Mouse (Mus musculus) cerebellum, adult 8-10 months (tissue): ENCODE data around the gene Dnajc1.
A peak's percentile ranks its signal among the peaks of the same experiment; 100 is the strongest.

ENCODE experiments used
- DNase-seq: peaks from one replicate; pipeline ENCODE4 v3.0.0; 2022

Dnajc1 gene

GRCm38 (mm10) chr2:18392331-18393021, at the start of gene Dnajc1:
TSS of gene Dnajc1 (minus strand) at chr2:18392830.
- peak; percentile 79 for DNase-seq

- DNase-seq, result no peak
These were observed 49.2 kb upstream of the Dnajc1 start for GRCm38 (mm10) chr2:18441871-18442270.

- DNase-seq, result no peak
These were observed 22.6 kb upstream of the Dnajc1 start for GRCm38 (mm10) chr2:18415242-18415641.

GRCm38 (mm10) chr2:18403679-18404078, 11.0 kb upstream of the Dnajc1 start:
- DNase-seq, result no peak

- DNase-seq, result no peak
These were observed 9.1 kb upstream of the Dnajc1 start for GRCm38 (mm10) chr2:18401771-18402170.

- DNase-seq, result no peak
These were observed 441 bp upstream of the Dnajc1 start for GRCm38 (mm10) chr2:18393022-18393519.

GRCm38 (mm10) chr2:18391861-18392260, 769 bp downstream of the Dnajc1 start:
- no peak for DNase-seq

GRCm38 (mm10) chr2:18389631-18390030, 3.0 kb downstream of the Dnajc1 start:
- DNase-seq, result no peak

GRCm38 (mm10) chr2:18381662-18382061, 11.0 kb downstream of the Dnajc1 start:
- no peak for DNase-seq

GRCm38 (mm10) chr2:18372400-18373182, 20.0 kb downstream of the Dnajc1 start:
- no peak for DNase-seq

- no peak for DNase-seq
These were observed 21.7 kb downstream of the Dnajc1 start for GRCm38 (mm10) chr2:18370794-18371498.

GRCm38 (mm10) chr2:18364402-18364801, 28.2 kb downstream of the Dnajc1 start:
- DNase-seq, result no peak

GRCm38 (mm10) chr2:18355293-18355692, 37.3 kb downstream of the Dnajc1 start:
- no peak for DNase-seq

- no peak for DNase-seq
These were observed 40.0 kb downstream of the Dnajc1 start for GRCm38 (mm10) chr2:18352620-18353019.

- DNase-seq, result peak; percentile 11
These were observed 49.2 kb downstream of the Dnajc1 start for GRCm38 (mm10) chr2:18343464-18343863.

- no peak for DNase-seq
These were observed 74.0 kb downstream of the Dnajc1 start for GRCm38 (mm10) chr2:18318671-18319070.

GRCm38 (mm10) chr2:18317503-18318281, 74.9 kb downstream of the Dnajc1 start:
- no peak for DNase-seq

- DNase-seq, result no peak
These were observed 75.7 kb downstream of the Dnajc1 start for GRCm38 (mm10) chr2:18316909-18317308.

- no peak for DNase-seq
These were observed 82.1 kb downstream of the Dnajc1 start for GRCm38 (mm10) chr2:18310261-18311104.

GRCm38 (mm10) chr2:18307440-18308305, 85.0 kb downstream of the Dnajc1 start:
- no peak for DNase-seq

- no peak for DNase-seq
These were observed 91.7 kb downstream of the Dnajc1 start for GRCm38 (mm10) chr2:18300949-18301348.
